Mouse (Mus musculus): Measurements from ENCODE around the gene Ric8b. TPM values are rescaled to one million over a fixed set of nuclear protein-coding genes. Genes with fewer than 3 reads are reported as not detected.

The Ric8b gene
- polyA plus RNA-seq, 1 experiment from 2014 or later = 15.5 TPM

- Histone ChIP-seq H3K4me3 (ENCODE audit: low read length) (no peak overlapping the region), H3K9me3 (ENCODE audit: control insufficient read depth, low read length) (no peaks in the 10 kb centered on the region), H3K27ac (ENCODE audit: low read length) (no peak overlapping the region), H3K9ac (ENCODE audit: low read depth, low read length) (no peak overlapping the region), H3K4me1 (ENCODE audit: control insufficient read depth, insufficient read depth, low read length) (no peaks in the 10 kb centered on the region), H3K27me3 (replicated peaks; ENCODE audit: control insufficient read depth, insufficient read depth, low read length) (no peaks in the 10 kb centered on the region), H3K36me3 (ENCODE audit: control insufficient read depth, insufficient read depth, low read length) (no peaks in the 10 kb centered on the region), H3K4me2 (ENCODE audit: low read depth, low read length) (no peak overlapping the region)
- ATAC-seq = no peak
- WGBS = 85% methylated on average over 7 of the region's 7 CpGs
Observed at GRCm38 (mm10) chr10:85006573-85007310, 89.3 kb downstream of the Ric8b start.

GRCm38 (mm10) chr10:85007861-85008840 lies 90.7 kb downstream of the Ric8b start:
- Histone ChIP-seq H3K27me3 (replicated peaks; ENCODE audit: control insufficient read depth, insufficient read depth, low read length) (no peaks in the 10 kb centered on the region), H3K9me3 (ENCODE audit: control insufficient read depth, low read length) (no peaks in the 10 kb centered on the region), H3K27ac (ENCODE audit: low read length) (no peak overlapping the region), H3K4me2 (ENCODE audit: low read depth, low read length) (no peak overlapping the region), H3K36me3 (ENCODE audit: control insufficient read depth, insufficient read depth, low read length) (no peaks in the 10 kb centered on the region), H3K9ac (ENCODE audit: low read depth, low read length) (no peak overlapping the region), H3K4me1 (ENCODE audit: control insufficient read depth, insufficient read depth, low read length) (no peaks in the 10 kb centered on the region), H3K4me3 (ENCODE audit: low read length) (no peak overlapping the region)
- 72% methylated on average over 11 of the region's 11 CpGs for WGBS
- ATAC-seq = peak; percentile 55

GRCm38 (mm10) chr10:85011066-85011465 lies 93.7 kb downstream of the Ric8b start:
- H3K27ac ChIP-seq (ENCODE audit: low read length) = no peak overlapping the region

GRCm38 (mm10) chr10:85013464-85013863 lies 96.0 kb downstream of the Ric8b start:
- Histone ChIP-seq H3K4me2 (ENCODE audit: low read depth, low read length) (no peak overlapping the region), H3K9me3 (ENCODE audit: control insufficient read depth, low read length) (no peaks in the 10 kb centered on the region), H3K27me3 (replicated peaks; ENCODE audit: control insufficient read depth, insufficient read depth, low read length) (no peaks in the 10 kb centered on the region), H3K27ac (ENCODE audit: low read length) (no peak overlapping the region), H3K36me3 (ENCODE audit: control insufficient read depth, insufficient read depth, low read length) (no peaks in the 10 kb centered on the region; the same call in 1 of the 2 replicates), H3K4me1 (ENCODE audit: control insufficient read depth, insufficient read depth, low read length) (no peaks in the 10 kb centered on the region), H3K9ac (ENCODE audit: low read depth, low read length) (no peak overlapping the region), H3K4me3 (ENCODE audit: low read length) (no peak overlapping the region)
- WGBS = 44% methylated on average over 1 of the region's 1 CpGs
- ATAC-seq = peak; percentile 31; the same call in 1 of the 2 replicates

More at GRCm38 (mm10) chr10:85011066-85011465, 93.7 kb downstream of the Ric8b start:
- Histone ChIP-seq H3K9ac (ENCODE audit: low read depth, low read length) (no peak overlapping the region), H3K36me3 (ENCODE audit: control insufficient read depth, insufficient read depth, low read length) (no peaks in the 10 kb centered on the region), H3K4me3 (ENCODE audit: low read length) (no peak overlapping the region), H3K27me3 (replicated peaks; ENCODE audit: control insufficient read depth, insufficient read depth, low read length) (no peaks in the 10 kb centered on the region), H3K4me2 (ENCODE audit: low read depth, low read length) (no peak overlapping the region), H3K9me3 (ENCODE audit: control insufficient read depth, low read length) (no peaks in the 10 kb centered on the region), H3K4me1 (ENCODE audit: control insufficient read depth, insufficient read depth, low read length) (no peaks in the 10 kb centered on the region)
- WGBS = 82% methylated on average over 2 of the region's 2 CpGs
- ATAC-seq = no peak

GRCm38 (mm10) chr10:85013924-85014428 lies 96.6 kb downstream of the Ric8b start:
- H3K4me2 ChIP-seq (ENCODE audit: low read depth, low read length) = no peak overlapping the region
- H3K27ac ChIP-seq (ENCODE audit: low read length) = no peak overlapping the region
- H3K4me3 ChIP-seq (ENCODE audit: low read length) = no peak overlapping the region
- H3K36me3 ChIP-seq (ENCODE audit: control insufficient read depth, insufficient read depth, low read length) = peaks cover 2% of the 10 kb centered on the region
- ATAC-seq = no peak
- no peaks in the 10 kb centered on the region for H3K4me1 ChIP-seq (ENCODE audit: control insufficient read depth, insufficient read depth, low read length)
- H3K9ac ChIP-seq (ENCODE audit: low read depth, low read length) = no peak overlapping the region
- no peaks in the 10 kb centered on the region for H3K27me3 ChIP-seq (replicated peaks; ENCODE audit: control insufficient read depth, insufficient read depth, low read length)
- no peaks in the 10 kb centered on the region for H3K9me3 ChIP-seq (ENCODE audit: control insufficient read depth, low read length)
- WGBS = 80% methylated on average over 8 of the region's 8 CpGs

GRCm38 (mm10) chr10:85014456-85014976 lies 97.1 kb downstream of the Ric8b start:
- Histone ChIP-seq H3K4me1 (ENCODE audit: control insufficient read depth, insufficient read depth, low read length) (no peaks in the 10 kb centered on the region), H3K36me3 (ENCODE audit: control insufficient read depth, insufficient read depth, low read length) (peaks cover 2% of the 10 kb centered on the region), H3K27ac (ENCODE audit: low read length) (no peak overlapping the region), H3K4me2 (ENCODE audit: low read depth, low read length) (no peak overlapping the region), H3K9me3 (ENCODE audit: control insufficient read depth, low read length) (no peaks in the 10 kb centered on the region), H3K9ac (ENCODE audit: low read depth, low read length) (no peak overlapping the region), H3K4me3 (ENCODE audit: low read length) (no peak overlapping the region), H3K27me3 (replicated peaks; ENCODE audit: control insufficient read depth, insufficient read depth, low read length) (no peaks in the 10 kb centered on the region)
- no peak for ATAC-seq
- 75% methylated on average over 9 of the region's 9 CpGs for WGBS

DNA sequence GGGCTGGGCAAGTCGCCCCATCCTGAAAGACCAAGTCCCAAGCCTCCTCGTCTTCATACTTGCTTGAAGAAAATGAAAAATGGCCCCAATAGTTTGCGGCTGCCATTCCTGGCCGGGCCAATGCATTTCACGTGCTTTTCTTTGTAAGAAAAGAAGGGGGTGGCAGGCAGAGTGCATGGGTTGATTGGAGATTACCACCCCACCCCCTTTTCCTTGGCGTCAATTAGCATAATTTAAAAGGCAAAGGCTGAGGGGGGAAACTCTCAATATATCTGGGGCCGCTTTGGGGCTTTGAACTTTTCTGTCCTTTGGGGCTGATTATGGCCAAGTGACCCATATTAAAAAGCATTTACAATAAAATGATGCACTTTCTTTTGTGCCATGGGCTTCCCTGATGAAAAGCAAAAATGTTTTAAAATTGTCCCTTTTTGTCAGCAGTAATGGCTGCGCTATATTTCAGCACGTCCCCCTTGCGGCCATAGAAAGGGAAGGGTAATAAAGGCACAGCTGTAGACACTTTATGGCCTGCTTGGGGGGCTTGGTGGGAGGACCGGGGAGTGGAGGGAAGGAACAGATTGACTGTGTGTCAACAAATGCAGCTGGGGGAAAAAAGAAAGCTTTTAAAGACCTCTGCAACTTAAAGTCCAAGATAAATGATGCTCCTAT lies 105.4 kb downstream of the Ric8b start:
- H3K36me3 ChIP-seq (ENCODE audit: control insufficient read depth, insufficient read depth, low read length) = peaks cover 2% of the 10 kb centered on the region
- no peak overlapping the region for H3K4me2 ChIP-seq (ENCODE audit: low read depth, low read length)
- H3K27ac ChIP-seq (ENCODE audit: low read length) = no peak overlapping the region
- H3K4me1 ChIP-seq (ENCODE audit: control insufficient read depth, insufficient read depth, low read length) = no peaks in the 10 kb centered on the region
- H3K27me3 ChIP-seq (replicated peaks; ENCODE audit: control insufficient read depth, insufficient read depth, low read length) = no peaks in the 10 kb centered on the region
- no peak for ATAC-seq
- no peak overlapping the region for H3K4me3 ChIP-seq (ENCODE audit: low read length)
- 50% methylated on average over 11 of the region's 11 CpGs for WGBS
- no peaks in the 10 kb centered on the region for H3K9me3 ChIP-seq (ENCODE audit: control insufficient read depth, low read length)
- H3K9ac ChIP-seq (ENCODE audit: low read depth, low read length) = no peak overlapping the region

GRCm38 (mm10) chr10:85023313-85023666 lies 105.9 kb downstream of the Ric8b start:
- Histone ChIP-seq H3K36me3 (ENCODE audit: control insufficient read depth, insufficient read depth, low read length) (peaks cover 2% of the 10 kb centered on the region; the same call in 1 of the 2 replicates), H3K27me3 (replicated peaks; ENCODE audit: control insufficient read depth, insufficient read depth, low read length) (no peaks in the 10 kb centered on the region), H3K4me2 (ENCODE audit: low read depth, low read length) (no peak overlapping the region), H3K27ac (ENCODE audit: low read length) (no peak overlapping the region), H3K9me3 (ENCODE audit: control insufficient read depth, low read length) (no peaks in the 10 kb centered on the region), H3K4me1 (ENCODE audit: control insufficient read depth, insufficient read depth, low read length) (no peaks in the 10 kb centered on the region), H3K4me3 (ENCODE audit: low read length) (no peak overlapping the region), H3K9ac (ENCODE audit: low read depth, low read length) (no peak overlapping the region)
- 36% methylated on average over 6 of the region's 6 CpGs for WGBS
- no peak for ATAC-seq
